Mouse (Mus musculus): ENCODE results near the gene Taf8.
"Not testable (repeated sequence)": the region's sequence is repeated elsewhere in the genome, so short reads cannot be mapped to it uniquely, and the experiment has no call there.

The Taf8 gene

DNA sequence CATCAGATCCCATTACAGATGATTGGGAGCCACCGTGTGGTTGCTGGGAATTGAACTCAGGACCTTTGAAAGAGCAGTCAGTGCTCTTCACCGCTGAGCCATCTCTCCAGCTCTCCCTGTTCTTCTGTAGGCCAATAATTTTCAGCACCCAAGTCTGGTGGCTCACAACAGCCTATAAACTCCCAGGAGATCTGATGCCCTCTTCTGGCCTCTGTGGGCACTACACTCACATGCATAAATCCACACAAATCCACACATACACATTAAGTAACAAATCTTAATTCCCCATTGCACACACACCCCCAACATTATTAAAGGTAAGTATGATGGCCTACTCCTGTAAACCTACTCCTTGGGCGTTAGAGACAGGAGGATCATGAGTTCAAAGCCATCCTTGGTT is 14.1 kb upstream of the Taf8 start:
- DNase-seq, result no peak

DNA sequence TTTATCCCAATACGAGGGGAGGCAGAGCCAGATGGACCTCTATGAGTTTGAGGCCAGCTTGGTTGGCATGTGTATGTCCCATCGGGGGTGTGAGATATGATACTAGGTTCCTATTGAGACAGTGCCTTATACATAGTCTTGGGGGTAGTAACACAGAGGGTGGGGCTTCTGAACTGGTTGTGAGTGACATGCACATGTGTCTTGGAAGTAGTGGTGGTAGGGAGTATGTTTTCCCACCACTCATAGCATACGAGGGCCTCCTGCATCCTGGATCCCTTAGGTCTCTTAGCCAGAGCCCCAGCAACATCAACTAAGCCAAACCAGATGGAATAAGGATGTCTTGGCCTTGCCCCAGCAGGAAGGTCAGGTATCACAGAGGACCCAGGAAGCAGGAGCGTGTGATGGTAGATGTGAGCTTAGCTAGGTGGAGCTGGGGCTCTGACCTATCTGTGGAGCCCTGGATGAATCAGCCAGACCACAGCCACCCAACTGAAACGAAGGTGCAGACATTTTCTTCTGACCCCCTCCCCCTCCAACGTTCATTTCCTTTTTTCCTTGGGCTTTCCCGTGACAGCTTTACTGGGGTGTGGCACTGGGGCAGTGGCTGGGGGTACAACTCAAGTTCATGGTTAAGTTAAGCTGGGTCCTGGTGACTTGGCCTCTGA is 13.2 kb upstream of the Taf8 start:
- no peak for DNase-seq

DNA sequence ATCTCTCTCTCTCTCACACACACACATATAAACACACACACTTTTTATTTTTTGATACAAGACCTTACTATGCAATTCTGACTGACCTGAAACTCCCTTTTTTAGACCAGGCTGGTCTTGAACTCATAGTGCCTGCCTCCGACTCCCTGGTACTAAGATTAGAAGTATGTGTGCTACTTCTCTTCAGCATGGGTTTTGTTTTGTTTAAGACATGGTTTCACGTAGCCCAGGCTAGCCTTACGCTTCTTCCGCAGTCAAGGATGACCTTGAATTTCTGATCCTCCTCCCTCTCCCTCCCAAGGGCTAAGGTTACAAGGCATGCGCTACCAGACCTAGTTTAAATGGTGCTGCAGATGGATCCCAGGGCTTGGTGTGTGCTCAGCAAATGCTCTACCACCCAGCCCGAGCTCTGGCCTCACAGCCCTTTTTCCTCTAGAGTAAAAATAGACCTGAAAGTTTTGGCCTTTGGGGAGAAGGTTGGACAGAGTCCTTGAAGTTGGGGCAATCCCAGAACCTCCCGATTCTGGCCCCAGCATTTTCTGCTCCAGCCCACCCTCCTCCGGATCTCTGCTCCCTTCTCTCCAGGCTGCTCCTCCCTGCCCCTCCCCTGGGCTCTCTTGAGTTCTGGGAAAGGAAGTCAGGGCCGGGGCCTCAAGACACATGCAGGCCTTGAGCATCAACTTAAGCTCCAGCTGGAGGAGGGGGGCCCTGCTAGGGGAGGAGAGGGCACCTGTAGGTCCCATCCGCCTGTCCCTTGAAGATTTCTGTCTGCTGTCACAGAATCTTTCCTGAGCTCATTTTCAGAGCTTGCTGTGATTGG is 11.1 kb upstream of the Taf8 start:
- peak; percentile 72 for DNase-seq

DNA sequence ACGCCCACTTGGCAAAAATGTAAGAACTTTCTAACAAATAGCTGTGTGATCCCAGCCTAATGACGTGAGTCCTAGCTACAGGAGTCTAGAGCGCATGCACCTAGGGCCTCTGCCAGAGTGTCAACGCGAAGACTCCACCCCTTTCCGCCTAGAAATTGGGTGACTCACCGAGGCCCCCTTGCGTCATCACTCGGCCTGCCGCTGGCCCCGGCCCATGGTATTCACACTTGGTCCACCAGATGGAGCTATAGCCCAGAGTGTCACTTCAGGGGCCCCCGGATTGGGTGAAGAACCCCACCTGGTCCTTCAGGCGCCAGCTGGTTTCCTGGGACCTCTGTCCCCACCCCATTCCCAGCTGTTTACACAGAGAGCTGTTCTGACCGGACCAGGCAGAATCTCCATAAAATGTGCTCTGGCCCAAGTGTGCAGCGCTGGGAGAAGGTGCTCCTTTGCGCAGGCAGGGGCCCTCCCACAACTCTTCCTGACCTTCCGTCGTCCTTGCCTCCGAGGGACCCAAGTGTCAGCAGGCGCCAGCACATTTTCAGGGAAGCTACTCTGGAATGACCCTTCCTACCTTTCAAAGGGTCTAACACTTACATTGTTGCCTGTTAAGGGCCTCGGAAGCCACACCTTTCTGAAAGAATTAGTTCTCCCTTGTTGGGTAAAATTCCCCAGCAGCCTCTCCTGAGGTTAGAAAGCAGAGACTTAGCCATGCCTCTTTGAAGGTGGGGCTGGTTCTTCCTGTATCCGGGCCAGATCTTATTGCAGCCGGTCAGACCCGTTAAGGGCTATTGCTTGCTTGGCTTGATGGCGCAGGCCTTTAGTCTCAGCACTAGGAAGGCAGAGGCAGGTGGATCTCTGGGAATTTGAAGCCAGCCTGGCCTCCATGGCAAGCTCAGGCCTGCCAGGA is 9.3 kb upstream of the Taf8 start:
- peak; percentile 99 for DNase-seq

DNA sequence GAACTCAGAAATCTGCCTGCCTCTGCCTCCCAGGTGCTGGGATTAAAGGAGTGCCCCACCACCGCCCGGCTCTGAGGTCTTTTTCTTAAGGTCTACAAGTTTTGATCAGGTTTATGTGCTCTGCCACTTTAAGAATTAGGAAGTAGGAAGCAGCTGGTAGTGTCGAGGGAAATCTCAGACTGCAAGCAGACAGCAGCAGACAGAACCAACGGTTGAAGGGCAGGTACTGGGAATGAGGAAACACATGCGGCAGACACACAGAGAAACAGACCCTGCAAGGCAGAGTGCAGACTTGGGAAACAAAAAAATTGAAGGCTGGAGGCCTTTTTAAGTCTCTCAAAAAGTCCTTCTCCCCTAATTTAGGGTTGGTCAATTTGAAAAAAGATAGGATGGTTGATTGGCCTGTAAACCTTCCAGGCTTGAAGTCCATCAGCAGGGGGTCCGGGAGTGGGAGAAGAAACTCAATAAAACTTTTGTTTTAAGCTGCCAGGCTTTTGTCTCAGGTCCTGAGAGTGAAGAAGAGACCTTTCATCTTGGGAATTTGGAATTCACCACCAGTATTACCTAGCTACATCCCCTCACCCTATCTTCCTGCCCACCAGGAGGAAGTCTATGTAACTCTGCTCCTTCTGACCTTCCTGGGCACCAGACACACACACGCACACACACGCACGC is 7.1 kb upstream of the Taf8 start:
- DNase-seq, result no peak

DNA sequence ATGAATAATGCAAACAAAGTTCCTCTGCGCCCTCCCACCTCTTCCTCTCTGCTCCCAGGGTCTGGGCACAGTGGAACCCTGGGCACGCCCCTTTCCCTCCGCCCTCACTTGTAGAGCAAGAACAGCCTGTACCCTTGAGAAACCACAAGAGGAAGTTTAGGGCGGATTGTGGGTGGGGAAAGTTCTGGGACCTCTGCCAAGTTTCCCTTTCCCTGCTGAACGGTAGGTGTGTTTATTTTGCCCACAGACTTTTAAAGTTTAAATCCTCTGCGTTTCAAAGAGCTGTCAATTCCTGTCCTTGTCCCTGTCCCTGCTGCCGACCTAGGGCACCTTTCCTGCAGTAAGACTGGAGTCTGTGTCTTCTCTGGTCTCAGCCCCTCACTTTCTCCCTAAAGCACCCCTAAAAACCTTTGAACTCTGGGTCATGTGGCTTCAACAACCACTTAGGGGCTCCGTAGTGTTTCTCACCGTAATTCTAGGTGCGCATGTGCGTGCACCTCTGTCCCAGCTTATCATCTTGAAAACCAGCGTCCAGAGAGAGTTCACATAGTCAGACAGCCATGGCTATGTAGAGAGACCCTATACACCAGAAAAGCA is 6.0 kb upstream of the Taf8 start:
- DNase-seq, result peak; percentile 99

DNA sequence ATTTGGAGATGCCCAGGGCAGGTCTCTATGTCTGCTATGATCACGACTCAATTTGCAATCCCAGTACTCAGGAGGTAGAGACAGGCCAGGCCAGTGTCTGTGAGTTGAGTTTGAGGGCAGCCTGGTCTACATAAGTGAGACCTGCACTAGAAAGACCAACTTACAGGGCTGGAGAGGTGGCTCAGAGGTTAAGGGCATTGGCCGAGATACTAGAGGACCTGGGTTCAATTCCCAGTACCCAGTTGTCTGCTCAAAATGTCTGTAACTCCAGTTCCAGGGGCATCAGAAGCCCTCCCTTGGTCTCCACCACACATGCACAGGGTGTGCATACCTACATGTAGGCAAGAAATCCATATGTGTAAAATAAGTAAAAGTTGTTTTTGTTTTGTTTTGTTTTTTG is 5.4 kb upstream of the Taf8 start:
- no peak for DNase-seq

DNA sequence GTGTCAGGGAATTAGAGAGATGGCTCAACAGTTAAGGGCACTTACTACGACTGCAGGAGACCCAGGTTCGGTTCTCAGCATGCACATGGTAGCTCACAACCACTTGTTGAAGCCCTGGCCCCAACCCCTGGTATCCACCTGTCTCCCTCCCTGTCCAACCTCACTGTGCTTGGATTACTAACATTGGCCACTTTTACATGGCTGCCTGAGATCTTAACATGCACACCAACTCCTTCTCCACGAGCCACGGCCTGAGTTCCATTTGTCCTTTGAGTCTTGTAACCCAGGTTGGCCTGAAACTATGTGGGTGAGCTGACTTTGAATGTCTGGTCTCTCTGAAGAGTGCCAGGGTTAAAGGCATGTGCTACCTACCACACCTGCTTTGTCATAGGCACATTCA is 4.6 kb upstream of the Taf8 start:
- DNase-seq, result no peak

DNA sequence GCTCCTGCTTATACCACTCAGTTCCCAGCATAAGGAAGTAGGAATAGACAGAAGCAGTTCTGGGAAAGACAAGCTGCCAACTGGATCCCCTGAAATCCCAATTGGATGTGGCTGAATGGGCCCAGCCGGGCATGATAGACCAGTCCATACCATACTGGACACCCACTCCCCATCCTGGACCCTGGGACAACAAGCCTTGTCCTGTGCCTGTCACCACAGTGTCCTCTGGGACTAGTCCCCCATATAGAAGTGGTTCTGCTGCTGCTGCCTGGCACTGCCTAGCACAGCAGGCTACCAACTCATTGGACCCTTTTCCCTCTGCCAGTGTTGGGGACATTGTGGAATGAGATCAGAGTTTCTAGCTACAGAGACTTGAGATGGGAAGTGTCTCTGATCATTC is 4.0 kb upstream of the Taf8 start:
- no peak for DNase-seq

DNA sequence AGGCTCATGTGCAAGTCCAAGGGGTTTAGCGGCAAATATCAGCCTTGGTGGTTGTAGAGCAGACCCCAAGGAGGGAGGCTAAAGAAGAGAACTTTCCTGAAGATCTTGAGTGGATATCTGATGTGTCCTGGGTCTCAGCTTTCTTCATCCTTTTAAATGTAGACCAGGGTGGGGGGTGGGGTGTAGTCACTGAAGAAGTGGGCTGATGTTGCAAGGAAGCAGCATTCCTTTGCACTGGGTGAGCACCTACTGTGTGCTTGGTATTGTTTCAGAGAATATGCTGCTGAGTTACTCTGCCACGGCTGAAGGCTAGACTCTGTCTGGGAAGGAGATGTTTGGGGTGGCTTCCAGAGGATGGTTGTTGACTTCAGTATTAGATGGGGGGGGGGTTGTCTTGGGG is 3.5 kb upstream of the Taf8 start:
- no peak for DNase-seq

DNA sequence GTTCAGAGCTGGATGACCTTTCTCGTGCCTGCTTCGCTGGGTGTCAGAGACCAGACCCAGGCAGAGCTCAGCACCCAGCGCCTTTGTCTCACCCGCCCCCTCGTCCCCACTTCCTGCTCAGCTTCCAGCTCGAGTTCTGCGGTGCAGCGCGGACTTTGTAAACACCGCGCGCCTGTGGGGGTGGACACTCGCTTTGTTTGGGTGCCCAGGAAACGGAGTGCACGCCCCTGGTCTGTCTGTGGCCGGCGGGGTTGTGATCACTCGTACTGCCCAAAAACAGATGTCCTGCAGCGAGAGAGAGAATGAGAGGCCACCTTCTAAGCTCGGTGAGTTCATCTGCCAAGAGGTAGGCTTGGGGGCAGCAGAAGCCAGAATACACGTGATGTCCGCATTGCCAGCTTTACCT is 2.9 kb upstream of the Taf8 start, which contains the start of gene Ccnd3:
Gene Ccnd3, plus strand, starts transcription at position 111 of the 406 bp plus-strand sequence.
- peak; percentile 95 for DNase-seq

DNA sequence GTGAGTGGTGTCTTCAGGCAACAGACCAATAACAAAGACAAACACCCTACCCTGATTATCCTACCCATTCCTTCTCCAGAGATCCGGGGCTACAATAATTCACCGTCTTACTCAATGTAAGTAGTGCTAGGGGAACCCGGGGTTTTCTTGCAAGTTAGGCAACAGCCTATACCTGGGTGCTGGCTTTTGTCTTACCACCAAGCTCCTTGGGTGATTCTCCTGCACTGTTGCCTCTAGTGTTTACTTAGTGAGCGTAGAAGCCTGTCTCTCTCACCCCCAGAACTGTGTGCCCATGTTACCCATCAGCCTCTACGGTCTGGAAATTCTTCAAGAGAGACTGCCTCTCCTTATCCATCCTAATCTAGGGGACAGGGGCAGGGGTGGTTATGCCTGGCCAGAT is 2.1 kb upstream of the Taf8 start:
- DNase-seq, result no peak

DNA sequence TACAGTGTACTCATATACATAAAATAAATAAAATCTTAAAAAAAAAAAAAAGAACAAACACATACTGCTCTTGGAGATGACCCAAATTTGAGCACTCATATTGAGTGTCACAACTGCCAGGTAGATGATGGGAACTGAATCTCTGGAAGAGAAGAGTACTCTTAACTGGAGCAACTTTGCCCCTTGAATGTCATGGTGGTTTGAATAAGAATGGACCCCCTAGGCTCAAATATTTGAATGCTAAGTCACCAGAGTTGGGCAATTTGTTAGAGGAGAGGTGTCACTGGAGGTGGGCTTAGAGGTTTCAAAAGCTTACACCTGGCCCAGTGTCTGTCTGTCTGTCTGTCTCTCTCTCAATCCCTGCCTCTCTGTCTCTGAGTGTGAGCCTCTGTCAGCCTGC is 1.6 kb upstream of the Taf8 start:
- DNase-seq, result no peak

DNA sequence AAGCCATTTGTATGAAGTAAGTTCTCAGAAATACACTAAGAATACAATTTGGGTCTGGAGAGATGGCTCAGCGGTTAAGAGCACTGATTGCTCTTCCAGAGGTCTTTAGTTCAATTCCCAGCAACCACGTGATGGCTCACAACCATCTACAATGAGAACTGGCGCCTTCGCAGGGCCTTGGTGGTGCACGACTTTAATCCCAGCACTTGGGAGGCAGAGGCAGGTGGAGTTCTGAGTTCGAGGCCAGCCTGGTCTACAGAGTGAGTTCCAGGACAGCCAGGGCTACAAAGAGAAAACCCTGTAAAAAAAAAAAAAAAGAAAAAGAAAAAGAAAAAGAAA is 584 bp upstream of the Taf8 start:
- DNase-seq, result not testable (repeated sequence)

DNA sequence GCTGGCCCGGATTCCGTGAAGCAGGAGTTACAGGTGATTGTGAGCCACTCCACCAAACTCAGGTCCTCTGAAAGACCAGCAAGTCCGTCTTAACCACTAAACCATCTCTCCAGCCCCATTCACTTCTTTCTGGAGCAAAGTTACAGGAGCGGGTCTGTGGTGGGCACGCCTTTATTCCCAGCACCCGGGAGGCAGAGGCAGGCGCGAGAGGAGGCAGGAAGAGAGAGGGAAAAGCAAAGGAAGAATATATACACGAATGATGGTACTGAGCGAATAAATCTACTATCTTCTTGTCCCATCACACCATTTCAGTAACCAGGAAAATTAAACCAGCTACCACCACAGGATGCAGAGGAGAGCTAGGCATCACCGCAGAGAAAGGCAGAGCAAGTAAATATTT is 561 bp downstream of the Taf8 start:
- no peak for DNase-seq

DNA sequence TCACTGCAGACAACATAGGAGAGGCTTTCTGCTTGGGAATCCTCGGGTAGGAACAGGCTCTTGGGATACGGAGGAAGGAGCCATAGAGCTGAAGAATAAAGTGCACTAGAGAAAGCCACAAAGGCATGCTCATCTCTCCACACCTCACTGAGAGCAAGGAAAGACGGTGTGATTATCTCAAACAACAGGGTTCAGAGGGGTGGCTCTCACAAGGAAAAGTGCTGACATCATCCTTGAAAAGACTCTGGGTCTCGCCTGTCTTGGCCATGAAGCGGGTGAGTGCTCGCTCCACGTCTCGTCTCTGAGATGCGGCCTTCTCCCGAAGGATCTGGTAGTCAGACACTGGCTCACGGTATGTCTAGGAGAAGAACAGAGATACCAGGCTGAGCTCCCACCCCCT is 8.0 kb downstream of the Taf8 start:
- DNase-seq, result no peak

DNA sequence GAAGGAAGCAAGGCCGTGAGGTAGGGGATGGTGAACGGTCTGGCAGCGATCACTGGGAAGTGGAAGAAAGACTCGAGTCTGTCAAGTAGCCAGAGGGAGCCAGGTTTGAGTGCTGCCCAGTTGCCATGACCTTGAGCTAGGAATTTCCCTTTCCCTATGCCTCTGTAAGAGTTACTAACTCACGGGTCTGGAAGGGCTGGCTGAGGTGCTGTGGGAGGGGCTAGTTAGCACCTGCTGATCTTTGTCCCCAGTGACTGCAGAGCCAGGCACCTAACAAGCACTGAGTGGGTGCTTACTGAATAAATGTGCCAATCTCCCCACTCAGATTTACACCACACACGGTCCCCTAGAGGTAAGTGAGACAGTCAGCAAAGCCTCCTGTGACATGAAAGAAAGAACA is 8.4 kb downstream of the Taf8 start:
- DNase-seq, result no peak

DNA sequence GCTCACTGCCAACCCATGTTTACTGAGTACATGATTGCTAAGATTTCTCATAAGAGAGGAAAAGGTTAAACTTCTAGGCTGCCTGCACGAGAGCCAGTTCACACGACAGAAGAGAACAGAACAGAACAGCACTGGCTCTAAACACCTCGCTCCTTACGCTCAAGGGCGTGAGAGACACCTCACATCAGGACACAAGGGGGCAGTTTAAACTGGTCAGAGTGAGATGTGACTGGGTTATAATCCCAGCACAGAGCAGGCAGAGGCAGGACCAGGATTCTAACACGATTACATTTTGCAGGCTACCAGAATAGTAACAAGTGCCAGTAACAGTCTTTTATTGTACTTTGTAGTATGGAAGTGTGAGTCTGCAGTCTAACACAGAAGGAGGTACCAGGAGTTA is 9.4 kb downstream of the Taf8 start:
- no peak for DNase-seq

DNA sequence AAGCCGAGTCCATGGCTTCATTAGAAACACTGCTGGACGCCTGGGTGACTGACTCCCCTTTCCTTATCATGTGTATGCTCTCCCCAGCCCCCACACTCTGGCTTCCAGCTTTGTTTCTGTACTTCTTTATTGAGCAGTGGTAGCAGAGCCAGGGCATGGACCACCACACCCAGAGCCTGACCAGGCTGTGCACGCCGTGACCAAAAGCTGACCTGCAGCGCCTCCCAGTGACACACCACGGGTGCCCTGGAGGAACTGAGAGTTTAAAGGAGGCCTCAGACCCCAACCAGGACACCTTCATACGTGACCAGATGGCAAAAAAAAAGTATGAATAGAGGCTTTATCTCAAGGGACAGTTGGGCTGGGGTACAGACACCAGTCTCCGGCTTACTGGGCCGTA is 11.3 kb downstream of the Taf8 start:
- DNase-seq, result no peak

DNA sequence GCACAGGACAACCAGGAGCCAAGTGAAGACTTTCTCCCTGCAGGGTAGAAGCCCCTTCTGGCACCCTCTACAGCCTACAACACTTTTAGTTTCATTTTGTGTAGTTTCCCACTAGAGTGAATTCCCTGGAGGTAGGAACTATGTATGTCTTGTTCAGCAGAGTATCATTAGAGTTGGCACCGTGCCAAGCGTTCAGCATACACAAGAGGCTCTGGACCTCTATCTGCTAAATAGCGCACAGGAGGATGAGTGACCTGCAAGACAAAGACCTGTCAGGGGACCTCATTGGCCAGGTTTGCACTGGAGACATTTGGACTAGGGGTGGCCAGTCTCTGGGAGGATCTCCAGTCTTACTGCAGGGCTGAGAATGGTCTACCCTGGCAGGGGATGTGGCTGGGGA is 16.3 kb downstream of the Taf8 start:
- no peak for DNase-seq

DNA sequence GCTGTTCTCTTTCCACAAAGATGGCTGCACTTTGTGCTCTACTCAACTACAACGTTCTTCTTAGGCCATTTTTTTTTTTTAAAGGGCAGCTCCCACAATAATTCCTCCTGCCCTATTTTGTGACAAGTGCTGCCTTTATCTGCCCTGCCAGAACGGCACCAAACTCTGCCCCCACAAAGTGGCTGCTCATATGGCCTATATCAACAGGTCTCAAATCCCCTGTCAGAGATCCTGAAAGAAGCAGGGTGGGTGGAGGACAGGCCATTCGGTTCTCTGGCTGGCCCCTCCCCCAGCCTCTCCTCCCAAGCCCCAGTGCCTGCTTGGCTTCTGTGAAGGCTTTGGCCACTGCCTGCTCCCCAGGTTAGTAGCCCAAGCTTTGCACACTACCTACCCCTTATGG is 17.1 kb downstream of the Taf8 start:
- DNase-seq, result no peak

DNA sequence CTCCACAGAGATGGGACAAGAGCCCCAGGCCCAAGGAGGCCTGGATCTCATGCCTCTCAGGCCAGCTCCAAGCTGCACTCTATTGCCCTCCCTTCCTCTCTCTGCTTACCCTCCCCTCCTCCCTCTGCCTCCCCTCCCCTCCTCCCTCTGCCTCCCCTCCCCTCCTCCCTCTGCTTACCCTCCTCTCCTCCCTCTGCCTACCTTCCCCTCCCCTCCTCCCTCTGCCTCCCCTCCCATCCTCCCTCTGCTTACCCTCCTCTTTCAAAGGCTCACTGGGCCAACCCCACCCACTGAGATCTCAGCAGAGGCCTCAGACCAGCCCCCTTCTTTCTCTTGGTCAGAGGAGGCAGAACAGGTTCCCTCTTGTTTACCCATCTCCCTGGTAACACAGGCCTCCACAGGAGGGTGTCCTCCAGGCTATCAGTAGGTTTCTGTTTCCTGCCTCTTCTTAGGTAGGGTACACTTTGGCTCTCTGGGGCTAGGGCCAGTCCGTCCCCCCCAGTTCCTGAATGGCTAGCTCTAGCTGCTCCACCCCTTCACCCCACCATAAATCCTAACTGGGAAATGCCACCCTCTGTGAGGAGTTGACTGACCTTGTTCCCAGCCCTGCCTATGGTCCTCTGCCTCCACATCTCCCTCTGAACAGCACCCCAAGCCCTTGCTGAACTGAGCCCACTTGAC is 17.7 kb downstream of the Taf8 start:
- DNase-seq, result peak; percentile 63

Measured in lung, postnatal 10 days (tissue).